Mouse (Mus musculus) adrenal gland, adult 8-10 months (tissue): Measurements from ENCODE around the gene Ghr. TPM values are rescaled to one million over a fixed set of nuclear protein-coding genes. Genes with fewer than 3 reads are reported as not detected.

Experiments used
- DNase-seq: peaks from one replicate; pipeline ENCODE4 v3.0.0; 2022
- total RNA-seq, 4 experiments: library from RNA; stranded (reverse); gene quantifications; 2 replicates each; pipeline ENCODE4 v1.2.4; 2022

The Ghr gene
- 100 to 1,000 TPM in 1 of 4 experiments, 10 to 100 TPM in 3; 67.5 to 155 (median 78.8) TPM for total RNA-seq

- peak; percentile 79 for DNase-seq
Observed at GRCm38 (mm10) chr15:3582807-3583636, at the start of gene Ghr. Gene Ghr (minus strand): TSS chr15:3583492.

- no peak for DNase-seq
Observed at GRCm38 (mm10) chr15:3622746-3623145, 39.5 kb upstream of the Ghr start.

- DNase-seq = no peak
Observed at GRCm38 (mm10) chr15:3620368-3620767, 37.1 kb upstream of the Ghr start.

- DNase-seq = no peak
Observed at GRCm38 (mm10) chr15:3618311-3618710, 35.0 kb upstream of the Ghr start.

GRCm38 (mm10) chr15:3611961-3612360 lies 28.7 kb upstream of the Ghr start:
- DNase-seq = no peak

- no peak for DNase-seq
Observed at GRCm38 (mm10) chr15:3607951-3608350, 24.7 kb upstream of the Ghr start.

- no peak for DNase-seq
Observed at GRCm38 (mm10) chr15:3602098-3602486, 18.8 kb upstream of the Ghr start.

- no peak for DNase-seq
Observed at GRCm38 (mm10) chr15:3601422-3602097, 18.3 kb upstream of the Ghr start.

- no peak for DNase-seq
Observed at GRCm38 (mm10) chr15:3587879-3588278, 4.6 kb upstream of the Ghr start.

GRCm38 (mm10) chr15:3584361-3584760 lies 1.1 kb upstream of the Ghr start:
- DNase-seq = no peak

GRCm38 (mm10) chr15:3581861-3582806 lies 1.2 kb downstream of the Ghr start:
- peak; percentile 31 for DNase-seq

- no peak for DNase-seq
Observed at GRCm38 (mm10) chr15:3581337-3581736, 2.0 kb downstream of the Ghr start.

- DNase-seq = no peak
Observed at GRCm38 (mm10) chr15:3580216-3580615, 3.1 kb downstream of the Ghr start.

GRCm38 (mm10) chr15:3578286-3578980 lies 4.9 kb downstream of the Ghr start:
- DNase-seq = peak; percentile 11

GRCm38 (mm10) chr15:3569178-3569903 lies 14.0 kb downstream of the Ghr start:
- no peak for DNase-seq

- no peak for DNase-seq
Observed at GRCm38 (mm10) chr15:3564570-3564969, 18.7 kb downstream of the Ghr start.

- DNase-seq = no peak
Observed at GRCm38 (mm10) chr15:3563929-3564516, 19.3 kb downstream of the Ghr start.

- no peak for DNase-seq
Observed at GRCm38 (mm10) chr15:3563473-3563872, 19.8 kb downstream of the Ghr start.

GRCm38 (mm10) chr15:3558524-3558923 lies 24.8 kb downstream of the Ghr start:
- DNase-seq = no peak

GRCm38 (mm10) chr15:3544289-3544688 lies 39.0 kb downstream of the Ghr start:
- no peak for DNase-seq
